Mouse (Mus musculus) T-helper 17 cell (primary cell): ENCODE results near the gene Cdc42ep3.

Experiments used
- in situ Hi-C, 2 experiments: fragments of 300-600 bp; cut with MboI, MseI; formaldehyde crosslinking; loops; 1 replicate in 1 of 2; 2 replicates in 1 of 2; pipeline ENCODE4 v1.15.1; 2025; ENCODE audit warnings: high pct_unique_total_duplicates in 2 of 2

Gene Cdc42ep3

DNA sequence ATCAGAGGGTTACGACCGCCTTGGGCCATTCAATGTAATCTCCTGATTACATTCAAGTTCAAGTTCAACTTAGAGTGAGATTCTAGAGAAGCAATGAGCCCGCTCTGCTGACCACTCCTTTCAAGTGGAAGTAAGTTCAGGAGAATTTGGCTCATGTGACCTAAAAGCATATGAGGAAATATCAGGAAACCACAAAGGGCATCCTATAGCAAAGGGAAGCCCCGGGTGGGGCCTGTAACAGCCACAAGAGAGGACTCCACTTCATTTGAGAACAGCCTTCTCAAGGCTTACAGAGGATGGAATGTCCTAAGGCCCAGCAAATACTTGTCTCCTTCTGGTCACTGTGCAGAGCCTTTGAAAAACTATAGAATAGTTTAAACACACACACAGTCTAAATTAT lies 7.6 kb downstream of the Cdc42ep3 start:
- in situ Hi-C loops, result loop anchor here in 1 of 2 experiments (10.0 kb wide), 1 partner anchor 902 kb away; no protein-coding TSS in a partner anchor

DNA sequence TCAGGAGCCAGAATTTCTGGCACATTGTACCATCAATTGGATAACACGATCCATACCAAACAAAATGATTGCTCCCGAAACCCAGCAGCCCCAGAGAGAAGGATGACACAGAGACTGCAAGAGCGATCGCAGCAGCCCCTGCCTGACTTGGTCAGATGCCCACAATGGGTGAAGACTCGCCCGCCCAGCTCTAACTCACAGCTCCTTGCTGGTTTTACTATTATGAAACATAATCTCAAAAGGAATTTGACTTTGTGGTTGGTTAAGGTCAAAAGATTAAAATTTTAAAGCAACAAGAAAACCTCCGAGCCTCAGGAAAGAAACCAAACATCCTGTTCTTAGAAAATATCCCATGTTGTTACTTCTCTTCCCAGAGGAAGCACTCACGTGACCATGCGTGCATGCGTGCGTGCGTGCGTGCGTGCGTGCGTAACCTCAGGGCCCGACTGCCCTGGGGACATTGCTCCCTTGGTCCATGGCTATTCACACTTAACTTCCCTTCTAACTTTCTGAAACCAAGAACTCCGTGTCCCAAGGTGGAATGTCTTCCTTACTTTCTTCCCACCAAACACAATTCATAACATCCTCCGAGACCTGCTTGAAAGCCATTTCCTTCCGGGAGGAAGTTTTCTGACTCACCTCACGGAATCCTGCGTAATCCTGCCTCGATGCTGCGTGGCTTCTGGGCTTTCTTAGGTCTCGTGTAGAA lies 9.7 kb downstream of the Cdc42ep3 start:
- in situ Hi-C loops, result loop anchor here in 1 of 2 experiments (10.0 kb wide), 1 partner anchor 900 kb away; no protein-coding TSS in a partner anchor

- in situ Hi-C loops, result loop anchor here in 1 of 2 experiments (10.0 kb wide), 1 partner anchor 899 kb away; no protein-coding TSS in a partner anchor
These were observed 11.5 kb downstream of the Cdc42ep3 start for GRCm38 (mm10) chr17:79343334-79343946.

DNA sequence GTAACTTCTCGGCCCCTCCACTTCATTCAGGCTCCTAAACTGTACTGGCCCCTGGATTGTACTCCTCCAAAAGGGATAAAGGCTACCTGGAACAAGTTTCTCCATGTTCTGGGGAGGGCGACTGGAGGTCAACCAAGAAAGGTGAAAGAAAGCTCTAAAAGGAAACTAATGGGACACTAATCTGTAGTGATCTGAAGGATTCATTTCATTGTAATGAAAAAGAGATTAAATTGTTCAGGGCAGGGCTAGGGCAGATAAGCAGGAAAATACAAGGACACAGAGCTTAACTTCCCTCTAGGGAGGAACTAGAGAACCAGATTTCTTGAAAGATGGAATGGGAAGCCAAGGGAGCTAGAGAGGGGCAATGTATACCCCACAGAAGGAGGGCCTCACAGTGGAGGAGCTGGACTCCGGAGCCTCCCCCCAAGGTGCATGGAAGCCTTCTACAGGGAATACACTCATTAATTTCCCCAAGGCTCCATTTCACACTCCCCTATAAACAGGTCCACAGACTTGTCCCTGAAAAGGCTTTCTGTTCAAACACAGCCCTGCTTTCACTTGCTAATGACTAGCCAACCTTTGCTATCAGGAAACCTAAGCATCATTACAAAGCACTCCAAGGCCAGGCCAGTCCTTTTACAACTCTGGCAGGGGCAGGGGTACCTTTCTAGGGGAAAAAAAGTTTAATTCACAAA lies 12.1 kb downstream of the Cdc42ep3 start:
- in situ Hi-C loops, result loop anchor here in 1 of 2 experiments (10.0 kb wide), 1 partner anchor 898 kb away; no protein-coding TSS in a partner anchor

DNA sequence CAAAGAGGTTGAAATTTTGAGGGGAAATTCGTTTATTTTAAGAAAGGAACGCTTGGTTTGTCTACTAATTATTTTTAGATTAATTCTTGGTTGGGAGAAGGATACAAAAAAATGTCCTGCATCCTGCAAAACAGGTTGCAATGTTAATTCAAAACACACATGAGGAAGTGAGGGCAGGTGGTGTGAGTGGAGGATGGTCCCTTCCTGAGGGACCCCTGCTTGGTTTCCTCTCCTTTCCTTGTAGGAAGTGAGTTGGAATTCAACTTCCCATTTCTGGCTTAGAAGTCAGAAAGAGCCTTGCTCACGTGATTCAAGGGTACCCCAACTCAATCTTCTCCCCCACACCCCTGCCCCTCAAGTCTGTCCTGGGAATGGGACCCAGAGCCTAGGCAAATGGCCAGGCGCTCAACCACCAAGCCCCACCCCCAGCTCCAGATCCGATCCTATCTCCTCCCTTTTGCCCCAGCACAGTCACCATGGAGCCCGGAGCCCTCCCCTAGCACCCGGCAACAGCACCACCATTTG lies 12.9 kb downstream of the Cdc42ep3 start:
- in situ Hi-C loops, result loop anchor here in 1 of 2 experiments (10.0 kb wide), 1 partner anchor 897 kb away; no protein-coding TSS in a partner anchor

DNA sequence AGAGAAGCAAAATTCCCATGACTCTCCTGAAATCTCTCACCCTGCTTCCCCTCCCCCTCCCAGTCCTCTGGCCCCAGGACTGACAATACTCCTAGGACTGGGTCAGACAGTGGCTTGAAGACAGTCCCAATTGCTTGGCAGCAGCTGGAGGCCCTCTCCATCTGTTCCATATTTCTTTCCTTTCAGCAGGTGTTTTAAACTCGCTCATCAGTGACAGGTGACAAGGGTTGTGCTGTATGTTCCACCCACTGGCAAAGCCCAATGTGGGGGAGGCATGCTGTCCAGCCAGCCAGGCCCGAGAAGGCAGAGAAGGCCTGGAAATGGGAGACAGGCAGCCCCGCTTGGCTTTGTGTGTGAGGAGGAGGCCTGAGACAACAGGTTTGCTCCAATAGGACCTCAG lies 17.4 kb downstream of the Cdc42ep3 start:
- in situ Hi-C loops, result no loop called here

GRCm38 (mm10) chr17:79334701-79335100 lies 20.2 kb downstream of the Cdc42ep3 start:
- in situ Hi-C loops, result no loop called here

GRCm38 (mm10) chr17:79333650-79334049 lies 21.2 kb downstream of the Cdc42ep3 start:
- in situ Hi-C loops, result no loop called here

- in situ Hi-C loops, result no loop called here
These were observed 22.0 kb downstream of the Cdc42ep3 start for GRCm38 (mm10) chr17:79332864-79333263.

- in situ Hi-C loops, result no loop called here
These were observed 24.5 kb downstream of the Cdc42ep3 start for GRCm38 (mm10) chr17:79330397-79330796.

- in situ Hi-C loops, result no loop called here
These were observed 28.0 kb downstream of the Cdc42ep3 start for GRCm38 (mm10) chr17:79326868-79327376.

GRCm38 (mm10) chr17:79317085-79317751 lies 37.7 kb downstream of the Cdc42ep3 start:
- in situ Hi-C loops, result no loop called here

DNA sequence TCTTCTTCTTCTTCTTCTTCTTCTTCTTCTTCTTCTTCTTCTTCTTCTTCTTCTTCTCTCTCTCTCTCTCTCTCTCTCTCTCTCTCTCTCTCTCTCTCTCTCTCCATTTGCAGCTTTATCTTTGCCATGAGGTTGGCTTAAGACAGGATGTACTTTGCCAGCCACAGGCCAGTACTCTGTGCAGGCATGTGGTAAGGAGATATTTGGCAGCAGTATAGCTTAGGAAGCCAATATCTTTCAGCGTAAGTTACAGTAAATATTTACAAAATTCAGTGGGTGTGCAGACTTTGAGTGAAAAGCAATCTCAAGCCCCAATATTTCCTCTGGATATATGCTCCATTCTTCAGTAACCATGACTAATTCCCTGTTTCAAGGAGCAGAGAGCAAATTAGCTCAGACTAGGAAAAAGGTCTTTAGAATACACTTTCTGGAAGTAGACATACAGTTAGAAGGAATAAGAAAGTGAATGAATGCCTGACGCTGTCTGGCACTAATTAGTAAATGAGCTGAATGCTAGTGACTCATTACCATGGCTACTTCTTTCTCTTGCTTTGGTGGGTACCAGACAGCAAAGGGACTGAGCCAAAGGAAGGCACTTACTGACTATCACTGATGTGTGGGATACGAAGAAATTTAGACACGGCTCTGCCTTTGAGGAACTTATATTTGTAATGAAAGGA lies 39.3 kb downstream of the Cdc42ep3 start:
- in situ Hi-C loops, result no loop called here

DNA sequence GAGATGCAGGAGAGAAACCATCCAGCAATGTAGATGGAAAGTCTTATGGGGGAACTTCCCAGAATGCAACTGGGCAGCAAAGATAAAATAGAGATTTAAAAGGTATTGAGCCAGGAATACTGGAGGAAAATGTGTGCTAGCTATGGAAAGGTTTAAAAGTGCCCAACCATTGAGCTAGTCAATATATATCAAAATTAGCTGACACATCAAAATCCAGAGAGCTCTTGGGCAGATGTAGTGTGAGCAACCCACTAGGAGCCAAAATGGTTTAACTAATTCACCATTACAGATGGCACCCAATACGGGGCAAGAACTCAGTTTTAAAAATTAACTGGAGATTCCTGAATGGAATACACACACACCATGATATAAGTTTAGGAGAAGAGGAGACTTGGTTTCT lies 44.4 kb downstream of the Cdc42ep3 start:
- in situ Hi-C loops, result no loop called here

DNA sequence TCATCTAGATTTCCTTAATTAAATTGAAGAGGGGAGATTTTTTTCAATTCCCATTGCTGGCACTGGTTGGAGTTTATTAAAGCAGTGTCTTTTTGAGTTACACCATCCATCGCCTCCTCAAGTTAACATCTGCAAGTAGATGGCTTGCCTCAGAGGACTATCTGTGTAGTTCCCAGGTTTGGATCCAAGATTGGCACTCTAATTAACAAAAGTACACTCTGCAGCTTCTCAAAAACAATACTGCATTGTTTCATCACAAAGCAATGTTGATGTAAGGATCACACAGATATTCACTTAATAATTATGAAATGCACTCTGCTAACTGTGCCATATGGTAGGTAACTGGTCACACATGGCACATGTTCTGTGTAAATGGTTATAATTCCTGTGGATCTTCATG lies 45.4 kb downstream of the Cdc42ep3 start:
- in situ Hi-C loops, result no loop called here

GRCm38 (mm10) chr17:79305644-79306043 lies 49.2 kb downstream of the Cdc42ep3 start:
- in situ Hi-C loops, result no loop called here

- in situ Hi-C loops, result no loop called here
These were observed 51.0 kb downstream of the Cdc42ep3 start for GRCm38 (mm10) chr17:79303744-79304497.

DNA sequence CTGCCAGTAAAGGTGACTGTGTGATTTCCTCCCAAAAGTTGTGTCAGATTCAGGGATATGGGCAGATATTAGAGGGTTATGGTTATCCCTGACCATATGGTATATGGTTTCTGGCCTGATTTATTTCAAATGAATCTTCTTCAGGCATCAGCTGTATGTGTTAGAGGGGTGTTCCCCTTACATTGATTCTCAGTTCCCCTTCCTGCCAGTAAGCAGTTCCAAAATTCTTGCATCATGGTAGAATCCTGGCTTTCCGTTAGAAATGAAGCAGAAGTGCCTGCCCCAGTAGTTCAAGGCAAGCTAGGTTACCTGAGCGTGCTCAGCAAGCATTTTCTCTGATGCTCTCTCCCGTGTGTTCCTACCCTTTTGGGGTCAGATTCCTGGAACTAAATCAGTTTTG lies 51.7 kb downstream of the Cdc42ep3 start:
- in situ Hi-C loops, result no loop called here

- in situ Hi-C loops, result no loop called here
These were observed 55.0 kb downstream of the Cdc42ep3 start for GRCm38 (mm10) chr17:79299925-79300324.

- in situ Hi-C loops, result no loop called here
These were observed 55.9 kb downstream of the Cdc42ep3 start for GRCm38 (mm10) chr17:79298968-79299367.
